Mouse (Mus musculus): Measurements from ENCODE around the gene Tmem273. TPM values are rescaled to one million over a fixed set of nuclear protein-coding genes. Genes with fewer than 3 reads are reported as not detected.

Tmem273 gene
- polyA plus RNA-seq, 1 experiment from 2014 or later = 0.26 TPM

DNA sequence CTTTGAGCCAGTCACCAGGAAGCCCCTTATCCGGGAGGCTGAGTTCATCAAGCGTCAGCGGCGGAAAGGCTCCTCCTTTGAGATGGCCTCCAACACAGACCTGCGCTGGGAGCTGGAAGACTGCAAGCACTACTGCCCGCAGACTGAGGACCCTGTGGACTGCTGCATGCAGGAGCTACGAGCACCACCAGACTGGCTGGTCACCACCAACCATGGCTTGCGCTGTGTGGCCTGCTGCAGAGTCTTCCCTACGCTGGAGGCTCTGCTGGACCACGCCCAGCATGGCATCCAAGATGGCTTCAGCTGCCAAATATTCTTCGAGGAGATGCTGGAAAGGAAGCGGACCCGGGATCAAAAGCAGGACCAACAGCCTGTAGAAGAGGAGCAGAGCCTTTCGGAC lies 49.8 kb downstream of the Tmem273 start:
- Histone ChIP-seq H3K4me3 (no peak overlapping the region), H3K9ac (no peak overlapping the region), H3K4me2 (replicated peaks) (no peak overlapping the region), H3K4me1 (no peaks in the 10 kb centered on the region), H3K27me3 (no peaks in the 10 kb centered on the region), H3K36me3 (no peaks in the 10 kb centered on the region), H3K9me3 (no peaks in the 10 kb centered on the region), H3K27ac (no peak overlapping the region)
- 89% methylated on average over 14 of the region's 14 CpGs for WGBS
- ATAC-seq (ENCODE audit: insufficient number of reproducible peaks, insufficient read depth, low FRiP score, low TSS enrichment) = no peak

DNA sequence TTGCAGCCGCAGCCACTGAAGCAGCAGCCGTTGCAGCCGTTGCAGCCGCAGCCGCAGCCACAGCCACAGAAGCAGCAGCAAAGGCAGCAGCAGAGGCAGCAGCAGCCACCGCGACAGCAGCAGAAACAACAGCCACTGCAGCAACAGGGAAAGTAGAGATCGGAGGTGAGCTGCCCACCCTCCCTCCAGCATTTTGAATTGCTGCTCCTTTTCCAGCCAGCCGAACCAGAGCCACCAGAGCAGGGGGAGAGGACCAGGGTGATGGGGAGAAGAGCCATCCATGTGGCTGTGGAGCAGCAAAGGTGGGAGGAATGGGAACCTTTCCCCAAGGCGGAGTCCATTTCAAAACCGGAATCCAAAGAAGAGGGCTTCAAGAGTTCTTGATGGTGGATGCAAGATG lies 50.4 kb downstream of the Tmem273 start:
- 88% methylated on average over 11 of the region's 11 CpGs for WGBS
- H3K9me3 ChIP-seq = no peaks in the 10 kb centered on the region
- H3K9ac ChIP-seq = no peak overlapping the region
- no peaks in the 10 kb centered on the region for H3K36me3 ChIP-seq
- no peaks in the 10 kb centered on the region for H3K4me1 ChIP-seq
- H3K27ac ChIP-seq = no peak overlapping the region
- no peaks in the 10 kb centered on the region for H3K27me3 ChIP-seq
- H3K4me2 ChIP-seq (replicated peaks) = no peak overlapping the region
- H3K4me3 ChIP-seq = no peak overlapping the region
- no peak for ATAC-seq (ENCODE audit: insufficient number of reproducible peaks, insufficient read depth, low FRiP score, low TSS enrichment)

DNA sequence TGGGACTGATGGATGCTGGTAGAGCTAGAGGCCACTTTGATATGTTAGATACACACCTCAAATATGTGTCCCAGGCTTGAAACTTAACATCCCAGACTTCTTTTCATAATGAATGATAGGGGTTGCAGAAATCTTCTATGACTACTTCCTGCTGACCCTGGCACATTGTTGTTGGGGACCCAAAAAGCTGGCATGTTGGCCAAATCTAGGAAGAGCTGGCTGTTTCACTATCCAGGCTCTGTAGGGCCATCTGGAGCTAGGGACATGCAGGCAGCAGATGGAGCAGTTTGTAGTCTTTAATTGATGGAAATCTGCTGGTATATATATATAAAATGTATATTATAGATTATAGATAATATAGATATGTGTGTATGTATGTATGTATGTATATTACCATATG lies 56.3 kb downstream of the Tmem273 start:
- no peaks in the 10 kb centered on the region for H3K4me1 ChIP-seq

DNA sequence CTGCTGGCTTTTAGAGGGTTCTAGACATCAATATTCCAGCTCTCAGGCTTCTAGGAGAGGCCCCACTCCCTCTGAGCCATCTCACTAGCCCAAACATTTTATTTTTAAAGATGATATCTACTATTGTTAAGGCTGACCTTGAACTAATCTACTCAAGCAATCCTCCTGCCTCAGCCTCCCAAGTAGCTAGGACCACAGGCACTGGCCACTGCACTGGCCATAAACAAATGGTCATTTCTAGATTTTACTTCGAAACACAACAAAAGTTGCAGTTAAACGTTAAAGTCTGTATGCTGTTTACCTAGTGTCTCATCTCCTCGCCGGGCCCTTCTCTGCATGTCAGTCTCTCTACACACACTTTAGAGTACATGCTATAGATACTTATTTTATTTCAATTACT lies 68.3 kb downstream of the Tmem273 start:
- Histone ChIP-seq H3K4me3 (no peak overlapping the region), H3K9me3 (no peaks in the 10 kb centered on the region), H3K27ac (no peak overlapping the region), H3K9ac (no peak overlapping the region), H3K36me3 (no peaks in the 10 kb centered on the region), H3K4me1 (peaks cover 6% of the 10 kb centered on the region; the same call in 1 of the 2 replicates), H3K27me3 (no peaks in the 10 kb centered on the region), H3K4me2 (replicated peaks) (no peak overlapping the region)
- no peak for ATAC-seq (ENCODE audit: insufficient number of reproducible peaks, insufficient read depth, low FRiP score, low TSS enrichment)
- WGBS = 91% methylated on average over 4 of the region's 4 CpGs

More for the DNA sequence above, 56.3 kb downstream of the Tmem273 start:
- Histone ChIP-seq H3K9ac (no peak overlapping the region), H3K9me3 (no peaks in the 10 kb centered on the region), H3K36me3 (no peaks in the 10 kb centered on the region), H3K27me3 (no peaks in the 10 kb centered on the region), H3K4me2 (replicated peaks) (no peak overlapping the region), H3K4me3 (no peak overlapping the region), H3K27ac (no peak overlapping the region)
- no peak for ATAC-seq (ENCODE audit: insufficient number of reproducible peaks, insufficient read depth, low FRiP score, low TSS enrichment)

DNA sequence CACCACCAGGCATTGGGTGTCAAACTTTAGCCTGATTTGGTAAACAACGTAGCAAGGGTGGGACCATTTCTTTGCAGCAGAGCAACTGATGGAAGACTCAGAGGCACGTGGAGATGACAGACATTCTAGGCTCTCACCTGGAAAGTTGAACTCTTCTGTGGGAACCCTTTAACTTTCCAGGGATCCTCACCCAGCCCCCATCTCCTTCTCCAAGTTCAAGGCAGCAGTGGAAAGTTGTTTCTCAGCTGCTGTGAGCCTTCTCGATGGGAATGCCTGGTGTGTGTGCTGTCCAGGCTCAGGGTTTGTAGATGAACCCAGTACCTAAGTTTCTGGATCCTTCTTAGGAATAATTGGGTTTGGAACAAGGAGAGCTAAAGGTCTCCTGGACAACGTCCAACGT lies 70.5 kb downstream of the Tmem273 start:
- Histone ChIP-seq H3K27ac (no peak overlapping the region), H3K4me3 (peak overlapping the region; percentile 59), H3K4me2 (replicated peaks) (peak overlapping the region; percentile 72), H3K36me3 (no peaks in the 10 kb centered on the region), H3K9me3 (no peaks in the 10 kb centered on the region), H3K27me3 (no peaks in the 10 kb centered on the region), H3K4me1 (peaks cover 21% of the 10 kb centered on the region), H3K9ac (peak overlapping the region; percentile 68; the same call in 1 of the 2 replicates)
- no peak for ATAC-seq (ENCODE audit: insufficient number of reproducible peaks, insufficient read depth, low FRiP score, low TSS enrichment)
- 38% methylated on average over 5 of the region's 5 CpGs for WGBS

DNA sequence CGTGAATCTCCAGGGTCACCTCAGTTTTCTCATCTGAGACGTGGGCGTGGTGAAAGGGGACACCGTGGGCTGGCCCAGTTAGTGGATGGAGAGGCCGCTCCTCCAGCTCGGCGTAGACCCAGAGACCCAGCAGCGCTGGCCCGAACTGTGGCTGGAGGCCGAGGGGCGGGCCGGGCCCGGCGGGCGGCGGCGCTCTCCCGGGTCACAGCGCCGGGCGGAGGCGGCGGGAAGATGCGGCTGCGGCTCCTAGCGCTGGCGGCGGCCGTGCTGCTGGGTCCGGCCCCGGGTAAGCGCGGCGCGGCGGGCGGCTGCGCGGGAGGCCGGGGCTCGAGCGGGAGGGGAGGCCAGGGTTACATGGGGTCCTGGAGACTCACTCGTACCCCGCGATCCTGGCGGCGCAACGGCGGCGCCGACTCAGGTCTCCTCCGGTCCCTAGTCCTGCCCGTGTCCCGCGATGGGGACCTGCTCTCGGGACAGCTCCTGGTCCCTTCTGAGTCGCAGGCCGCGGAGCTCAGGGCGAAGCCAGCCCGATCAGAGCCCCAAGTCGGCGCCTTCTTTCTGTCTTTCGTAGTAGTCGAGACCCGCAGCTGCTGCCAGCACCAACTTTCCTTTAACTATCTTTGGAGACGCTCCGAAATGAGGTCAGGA lies 71.0 kb downstream of the Tmem273 start, which contains the start of gene Vstm4:
Gene Vstm4 (plus strand): TSS at position 76 of the 648 bp plus-strand sequence.
- H3K27ac ChIP-seq = 0 out of 2 replicates have a peak within 1 kb of the TSS, but pooled peaks have one; percentile 46
- peak within 1 kb of the TSS; percentile 72 for H3K4me2 ChIP-seq (replicated peaks)
- H3K9ac ChIP-seq = peak within 1 kb of the TSS; percentile 68
- ATAC-seq (ENCODE audit: insufficient number of reproducible peaks, insufficient read depth, low FRiP score, low TSS enrichment) = peak; percentile 77
- peak within 1 kb of the TSS; percentile 59 for H3K4me3 ChIP-seq
- under 1% methylated on average over 68 of the region's 68 CpGs for WGBS
- H3K27me3 ChIP-seq = no peaks in the 10 kb centered on the region
- H3K4me1 ChIP-seq = peaks cover 27% of the 10 kb centered on the region
- H3K9me3 ChIP-seq = no peaks in the 10 kb centered on the region
- no peaks in the 10 kb centered on the region for H3K36me3 ChIP-seq

DNA sequence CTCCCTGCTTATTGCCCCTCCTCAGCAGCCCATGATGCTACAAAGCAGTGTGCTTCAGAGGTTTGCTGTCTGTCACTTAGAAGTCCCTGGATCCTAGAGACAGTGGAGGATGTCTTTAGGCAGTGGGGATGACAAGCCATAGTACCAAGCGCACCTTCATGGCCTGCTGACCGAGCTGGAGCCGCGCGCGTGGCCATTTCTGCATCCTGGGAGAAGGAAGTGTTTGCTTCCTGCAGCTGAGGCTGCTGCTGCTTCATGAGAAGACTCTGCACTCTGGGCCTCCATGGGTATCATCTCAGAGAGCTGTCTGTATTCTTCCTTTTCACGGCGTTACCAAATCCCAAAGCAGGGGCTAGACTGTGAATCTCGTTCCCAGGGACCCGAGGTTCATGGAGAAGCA lies 72.6 kb downstream of the Tmem273 start:
- Histone ChIP-seq H3K9ac (no peak overlapping the region), H3K27ac (no peak overlapping the region), H3K4me1 (peaks cover 28% of the 10 kb centered on the region), H3K36me3 (no peaks in the 10 kb centered on the region), H3K9me3 (no peaks in the 10 kb centered on the region), H3K27me3 (no peaks in the 10 kb centered on the region), H3K4me3 (no peak overlapping the region), H3K4me2 (replicated peaks) (no peak overlapping the region)
- no peak for ATAC-seq (ENCODE audit: insufficient number of reproducible peaks, insufficient read depth, low FRiP score, low TSS enrichment)
- 91% methylated on average over 10 of the region's 10 CpGs for WGBS

DNA sequence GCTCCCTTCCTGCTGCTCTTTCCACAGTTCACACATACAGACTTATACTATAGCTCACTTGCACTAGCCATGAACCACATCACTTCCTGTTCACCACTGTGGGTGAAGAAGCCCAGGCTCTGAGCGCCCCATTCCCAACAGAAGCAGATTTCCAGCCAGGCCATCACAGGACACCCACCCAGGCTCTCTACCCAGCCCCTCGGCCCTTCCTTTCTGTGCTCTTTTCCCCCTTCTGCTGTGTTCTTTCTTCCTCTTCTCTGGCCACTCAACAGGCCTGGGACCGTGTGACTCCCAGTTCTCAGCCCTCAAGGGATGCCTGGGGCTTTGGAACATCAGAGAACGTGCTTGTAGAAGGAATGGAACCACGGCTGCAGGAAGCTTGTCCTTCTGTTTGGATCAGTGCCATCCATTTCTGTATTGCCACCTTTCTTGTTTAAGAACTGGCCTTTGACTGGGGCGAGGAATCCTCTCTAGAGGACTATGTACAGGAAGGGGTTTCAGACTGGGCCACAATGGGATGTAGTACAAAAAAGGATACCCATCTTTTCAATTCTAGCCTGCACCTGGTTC lies 73.3 kb downstream of the Tmem273 start:
- no peak overlapping the region for H3K27ac ChIP-seq
- no peak overlapping the region for H3K4me2 ChIP-seq (replicated peaks)
- no peak for ATAC-seq (ENCODE audit: insufficient number of reproducible peaks, insufficient read depth, low FRiP score, low TSS enrichment)
- H3K36me3 ChIP-seq = no peaks in the 10 kb centered on the region
- H3K9ac ChIP-seq = no peak overlapping the region
- no peaks in the 10 kb centered on the region for H3K27me3 ChIP-seq
- H3K4me3 ChIP-seq = no peak overlapping the region
- 80% methylated on average over 6 of the region's 6 CpGs for WGBS
- H3K4me1 ChIP-seq = peaks cover 28% of the 10 kb centered on the region
- H3K9me3 ChIP-seq = no peaks in the 10 kb centered on the region

DNA sequence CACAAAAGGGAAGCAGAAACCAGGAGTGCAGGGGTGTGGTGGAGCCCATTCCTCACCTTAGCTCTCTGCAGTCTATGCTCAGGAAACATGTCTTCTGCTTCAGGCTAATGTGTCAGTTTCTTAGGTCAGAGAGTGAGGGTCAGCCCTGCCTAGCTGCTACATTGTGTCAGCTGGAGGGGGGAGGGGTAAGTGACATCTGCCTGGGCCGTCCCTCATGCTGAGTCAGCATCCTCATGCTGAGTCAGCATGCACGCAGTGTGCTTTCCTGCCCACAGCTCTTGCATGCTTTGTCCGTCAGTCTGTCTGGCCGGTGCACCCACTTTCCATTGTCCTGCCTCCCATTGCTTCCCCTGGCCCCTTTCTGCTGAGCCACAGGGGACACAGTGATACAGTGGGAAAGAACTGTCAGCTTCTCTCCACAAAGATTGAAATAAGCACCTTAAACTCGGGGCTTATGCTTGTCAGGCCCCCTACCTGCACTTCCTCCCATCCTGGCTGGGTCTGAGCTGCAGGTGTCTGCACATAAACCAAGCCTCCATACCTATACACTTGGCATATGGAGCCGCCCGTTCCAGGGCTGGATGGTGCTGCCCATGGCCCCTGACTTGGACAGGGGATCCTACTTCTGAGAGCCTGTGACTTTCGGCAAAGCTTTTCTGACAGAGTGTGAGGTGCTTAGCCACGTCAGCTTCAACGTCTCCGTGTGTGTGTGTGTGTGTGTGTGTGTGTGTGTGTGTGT lies 74.2 kb downstream of the Tmem273 start:
- no peak for ATAC-seq (ENCODE audit: insufficient number of reproducible peaks, insufficient read depth, low FRiP score, low TSS enrichment)
- no peaks in the 10 kb centered on the region for H3K27me3 ChIP-seq
- WGBS = 61% methylated on average over 11 of the region's 11 CpGs
- no peak overlapping the region; the same call in 1 of the 2 replicates for H3K9ac ChIP-seq
- no peaks in the 10 kb centered on the region for H3K36me3 ChIP-seq
- no peak overlapping the region for H3K4me3 ChIP-seq
- H3K9me3 ChIP-seq = no peaks in the 10 kb centered on the region
- no peak overlapping the region for H3K27ac ChIP-seq
- H3K4me1 ChIP-seq = peaks cover 28% of the 10 kb centered on the region
- H3K4me2 ChIP-seq (replicated peaks) = no peak overlapping the region

DNA sequence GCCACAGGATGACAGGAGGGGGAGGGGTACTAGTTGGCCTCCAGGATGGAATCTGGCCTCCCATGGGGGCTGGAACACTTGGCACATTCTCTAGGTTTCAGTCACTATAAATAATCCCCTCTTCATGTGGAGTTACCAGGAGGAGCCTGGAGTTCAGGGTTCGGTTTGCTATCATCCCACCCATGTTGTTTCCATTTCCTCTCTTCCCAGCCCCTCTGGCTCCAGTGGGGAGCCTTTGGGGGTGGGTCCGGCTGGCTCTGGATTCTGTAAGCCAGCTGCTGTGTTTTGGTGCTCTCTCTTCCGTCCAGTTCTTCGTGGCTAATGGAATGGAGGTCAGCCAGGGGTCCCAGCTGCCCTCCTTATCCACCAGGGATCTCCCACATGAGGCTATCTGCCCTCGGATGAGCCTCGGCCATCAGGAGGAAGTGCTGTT lies 75.4 kb downstream of the Tmem273 start:
- H3K4me2 ChIP-seq (replicated peaks) = no peak overlapping the region
- peaks cover 28% of the 10 kb centered on the region for H3K4me1 ChIP-seq
- H3K36me3 ChIP-seq = no peaks in the 10 kb centered on the region
- 0 out of 2 replicates have a peak, but pooled peaks have one; percentile 48 for ATAC-seq (ENCODE audit: insufficient number of reproducible peaks, insufficient read depth, low FRiP score, low TSS enrichment)
- H3K27ac ChIP-seq = 0 out of 2 replicates have a peak overlapping the region, but pooled peaks have one; percentile 9
- no peaks in the 10 kb centered on the region for H3K27me3 ChIP-seq
- 17% methylated on average over 6 of the region's 6 CpGs for WGBS
- H3K9me3 ChIP-seq = no peaks in the 10 kb centered on the region
- H3K9ac ChIP-seq = no peak overlapping the region
- H3K4me3 ChIP-seq = no peak overlapping the region

DNA sequence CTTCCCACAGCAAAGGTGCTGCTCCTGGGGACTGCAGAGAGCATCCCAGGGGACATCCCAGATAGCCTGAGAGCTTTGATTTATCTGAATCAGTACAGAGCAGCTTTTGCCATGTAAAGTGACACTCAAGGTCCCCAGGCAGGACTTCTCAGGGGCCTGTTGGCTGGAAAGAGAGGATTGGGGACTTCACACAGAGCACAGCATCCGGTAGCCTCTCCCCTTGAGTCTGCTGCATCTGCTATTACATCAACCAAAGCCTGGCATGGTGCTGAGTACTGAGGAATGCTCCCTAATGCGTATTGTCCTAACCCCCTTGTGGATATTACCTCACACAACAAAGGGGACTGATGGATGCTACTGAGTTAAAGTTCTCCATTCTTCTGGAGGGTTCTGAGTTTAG lies 75.9 kb downstream of the Tmem273 start:
- no peaks in the 10 kb centered on the region for H3K9me3 ChIP-seq
- H3K27ac ChIP-seq = peak overlapping the region; percentile 9; the same call in 1 of the 2 replicates
- ATAC-seq (ENCODE audit: insufficient number of reproducible peaks, insufficient read depth, low FRiP score, low TSS enrichment) = no peak
- H3K27me3 ChIP-seq = no peaks in the 10 kb centered on the region
- 28% methylated on average over 2 of the region's 2 CpGs for WGBS
- no peaks in the 10 kb centered on the region for H3K36me3 ChIP-seq
- H3K4me3 ChIP-seq = no peak overlapping the region
- H3K9ac ChIP-seq = no peak overlapping the region
- peaks cover 28% of the 10 kb centered on the region for H3K4me1 ChIP-seq
- H3K4me2 ChIP-seq (replicated peaks) = no peak overlapping the region

DNA sequence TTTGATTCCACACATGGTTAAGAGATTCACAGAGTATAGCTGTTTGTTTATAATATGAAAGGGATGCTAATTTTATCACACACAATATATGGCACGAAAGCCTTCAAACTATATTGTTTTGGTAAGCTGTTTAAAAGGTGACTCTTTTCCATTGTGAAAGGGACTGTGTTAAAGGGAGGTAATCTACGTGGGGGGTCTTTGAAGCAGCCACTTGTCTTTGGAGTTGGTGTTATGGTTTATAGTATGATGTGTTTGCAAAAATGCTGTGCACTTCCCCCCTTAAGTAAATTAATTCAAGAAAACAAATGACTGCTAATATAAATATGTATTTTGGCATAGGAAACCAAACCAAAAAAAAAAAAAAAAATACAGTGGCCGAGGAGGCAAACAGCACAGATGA lies 79.6 kb downstream of the Tmem273 start:
- Histone ChIP-seq H3K4me1 (peaks cover 16% of the 10 kb centered on the region), H3K9ac (no peak overlapping the region), H3K4me2 (replicated peaks) (no peak overlapping the region), H3K9me3 (no peaks in the 10 kb centered on the region), H3K27me3 (no peaks in the 10 kb centered on the region), H3K4me3 (no peak overlapping the region), H3K27ac (no peak overlapping the region), H3K36me3 (no peaks in the 10 kb centered on the region)
- WGBS = 83% methylated on average over 3 of the region's 3 CpGs
- ATAC-seq (ENCODE audit: insufficient number of reproducible peaks, insufficient read depth, low FRiP score, low TSS enrichment) = no peak
